Mouse (Mus musculus) activated CD4-positive, CD25-positive, alpha-beta regulatory T cell, adult 4 months (primary cell): ENCODE data around the gene Ildr1. TPM values are rescaled to one million over a fixed set of nuclear protein-coding genes. Genes with fewer than 3 reads are reported as not detected.
A peak's percentile ranks its signal among the peaks of the same experiment; 100 is the strongest.

Experiments
- ATAC-seq: one replicate; pipeline ENCODE4 v1.8.0; 2017
- polyA plus RNA-seq, 2 experiments: library from polyadenylated mRNA; unstranded; fragments of 100-300 nt; shearing (Covaris generic); gene quantifications; one replicate each; pipeline ENCODE4 v1.2.1; 2017

Gene Ildr1
- polyA plus RNA-seq, result 1 to 10 TPM; 6.1 to 7.3 TPM

- ATAC-seq, result peak; percentile 100
These were observed at the start of gene Ildr1 for GRCm38 (mm10) chr16:36693818-36694413. Ildr1 (plus strand) TSS chr16:36693978.

- no peak for ATAC-seq
These were observed 48.7 kb upstream of the Ildr1 start for GRCm38 (mm10) chr16:36645124-36645523.

- ATAC-seq, result no peak
These were observed 44.5 kb upstream of the Ildr1 start for GRCm38 (mm10) chr16:36649304-36649703.

- no peak for ATAC-seq
These were observed 43.3 kb upstream of the Ildr1 start for GRCm38 (mm10) chr16:36650511-36650910.

GRCm38 (mm10) chr16:36651174-36651766 is 42.5 kb upstream of the Ildr1 start:
- ATAC-seq, result no peak

GRCm38 (mm10) chr16:36655199-36655598 is 38.6 kb upstream of the Ildr1 start:
- peak; percentile 75 for ATAC-seq

- peak; percentile 22 for ATAC-seq
These were observed 37.9 kb upstream of the Ildr1 start for GRCm38 (mm10) chr16:36655910-36656309.

- ATAC-seq, result no peak
These were observed 32.4 kb upstream of the Ildr1 start for GRCm38 (mm10) chr16:36661330-36661729.

GRCm38 (mm10) chr16:36663484-36663883 is 30.3 kb upstream of the Ildr1 start:
- ATAC-seq, result no peak

GRCm38 (mm10) chr16:36665782-36666181 is 28.0 kb upstream of the Ildr1 start, which contains the start of gene Cd86:
Cd86 (minus strand) TSS chr16:36666081.
- ATAC-seq, result peak; percentile 15

GRCm38 (mm10) chr16:36666448-36667017 is 27.2 kb upstream of the Ildr1 start:
- ATAC-seq, result peak; percentile 73

GRCm38 (mm10) chr16:36670590-36670989 is 23.2 kb upstream of the Ildr1 start:
- no peak for ATAC-seq

GRCm38 (mm10) chr16:36673196-36673595 is 20.6 kb upstream of the Ildr1 start:
- no peak for ATAC-seq

- ATAC-seq, result peak; percentile 81
These were observed 19.1 kb upstream of the Ildr1 start for GRCm38 (mm10) chr16:36674457-36675204.

- ATAC-seq, result peak; percentile 18
These were observed 18.5 kb upstream of the Ildr1 start for GRCm38 (mm10) chr16:36675304-36675703.

GRCm38 (mm10) chr16:36675902-36676301 is 17.9 kb upstream of the Ildr1 start:
- no peak for ATAC-seq

- ATAC-seq, result peak; percentile 50
These were observed 11.9 kb upstream of the Ildr1 start for GRCm38 (mm10) chr16:36681829-36682228.

GRCm38 (mm10) chr16:36684325-36684918 is 9.4 kb upstream of the Ildr1 start:
- peak; percentile 81 for ATAC-seq

- no peak for ATAC-seq
These were observed 5.7 kb upstream of the Ildr1 start for GRCm38 (mm10) chr16:36688076-36688475.

GRCm38 (mm10) chr16:36691484-36691883 is 2.3 kb upstream of the Ildr1 start:
- ATAC-seq, result no peak

GRCm38 (mm10) chr16:36694798-36695290 is 1.1 kb downstream of the Ildr1 start:
- ATAC-seq, result no peak

GRCm38 (mm10) chr16:36697331-36697730 is 3.6 kb downstream of the Ildr1 start:
- ATAC-seq, result no peak

- no peak for ATAC-seq
These were observed 6.7 kb downstream of the Ildr1 start for GRCm38 (mm10) chr16:36700484-36700883.
